Mouse (Mus musculus) thymus, postnatal 14 days (tissue): ENCODE results near the gene Cacna1s.

Experiments
- DNase-seq: peaks from one replicate; pipeline ENCODE4 v3.0.0; 2021

Cacna1s gene

GRCm38 (mm10) chr1:136051465-136051864, 1.1 kb upstream of the Cacna1s start:
- peak; percentile 30 for DNase-seq

- no peak for DNase-seq
These were observed 3.2 kb downstream of the Cacna1s start for GRCm38 (mm10) chr1:136055771-136056170.

- no peak for DNase-seq
These were observed 6.0 kb downstream of the Cacna1s start for GRCm38 (mm10) chr1:136058594-136058993.

- DNase-seq: peak; percentile 75
These were observed 8.7 kb downstream of the Cacna1s start for GRCm38 (mm10) chr1:136061041-136061789.

DNA sequence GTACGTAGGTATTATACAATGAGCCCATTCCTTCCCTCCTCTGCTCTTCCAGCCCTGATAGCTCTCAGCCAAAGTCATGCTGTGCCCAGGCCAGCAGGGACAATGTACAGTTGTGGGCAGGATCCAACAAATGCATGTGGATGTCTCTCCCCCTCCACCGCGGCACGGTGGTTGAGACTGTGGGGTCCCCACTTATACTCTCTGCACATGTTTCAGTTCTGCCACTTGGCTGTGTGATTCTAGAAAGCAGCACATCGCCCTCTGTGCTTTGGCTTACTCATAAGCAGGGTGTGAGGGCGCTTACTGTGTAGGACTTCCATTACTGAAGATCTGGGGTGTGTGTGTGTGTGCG, 9.2 kb downstream of the Cacna1s start:
- no peak for DNase-seq

DNA sequence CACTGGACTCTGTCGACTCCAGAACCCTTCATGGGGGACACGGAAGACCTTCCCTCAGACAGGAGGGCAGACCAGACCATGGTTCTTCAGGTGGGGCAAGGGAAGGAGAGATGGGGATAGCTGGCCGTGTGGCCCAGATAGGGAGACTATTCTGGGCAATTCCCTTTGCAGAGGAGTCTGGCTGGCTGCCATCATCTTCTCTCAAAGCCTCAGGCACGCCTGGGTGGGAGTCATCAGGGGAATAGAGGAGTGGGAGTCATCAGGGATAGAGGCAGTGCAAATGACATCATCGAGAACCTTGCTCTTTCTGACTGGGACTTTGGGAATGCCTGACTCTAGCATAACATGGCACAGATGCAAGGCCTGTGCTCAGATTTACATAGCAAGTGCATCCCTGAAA, 11.4 kb downstream of the Cacna1s start:
- no peak for DNase-seq

DNA sequence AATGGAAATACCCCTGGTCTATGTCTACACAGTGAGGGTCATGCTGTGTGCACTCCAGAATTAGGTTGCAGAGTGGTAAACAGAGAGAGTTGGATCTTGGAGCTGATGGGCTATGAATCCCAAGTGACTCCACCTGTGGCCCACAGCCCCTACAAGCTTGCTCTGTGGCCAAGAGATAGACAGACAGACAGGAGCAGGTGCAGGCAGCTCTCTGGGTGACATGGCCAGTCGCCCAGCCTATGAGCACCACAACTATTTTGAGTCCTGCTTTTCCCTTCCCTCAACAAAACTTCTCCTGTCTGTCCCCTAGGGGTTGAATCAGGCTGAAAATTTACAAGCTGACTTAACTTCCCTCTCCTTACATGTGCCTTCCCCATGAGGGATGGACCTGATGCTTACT, 14.1 kb downstream of the Cacna1s start:
- no peak for DNase-seq

DNA sequence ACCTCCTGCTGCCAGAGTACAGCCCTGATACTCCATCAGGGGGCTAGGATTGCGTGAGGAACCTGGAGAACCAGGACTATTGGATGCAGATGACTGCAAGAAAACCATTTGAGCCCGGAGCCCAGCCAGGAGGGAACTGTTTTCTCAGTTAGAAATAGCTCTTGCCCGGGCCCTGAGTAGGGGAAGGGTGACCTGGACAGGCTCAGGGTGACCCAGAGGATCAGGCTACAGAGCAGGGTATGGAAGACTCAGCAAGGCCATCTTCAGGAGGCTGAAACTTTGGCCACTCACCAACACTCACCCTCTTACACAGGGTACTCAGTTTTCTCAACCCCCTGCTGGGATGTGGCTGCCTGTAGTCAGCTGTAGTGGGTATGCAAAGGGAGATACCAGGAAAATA, 15.0 kb downstream of the Cacna1s start:
- no peak for DNase-seq

GRCm38 (mm10) chr1:136076086-136076485, 23.5 kb downstream of the Cacna1s start:
- peak; percentile 33 for DNase-seq

DNA sequence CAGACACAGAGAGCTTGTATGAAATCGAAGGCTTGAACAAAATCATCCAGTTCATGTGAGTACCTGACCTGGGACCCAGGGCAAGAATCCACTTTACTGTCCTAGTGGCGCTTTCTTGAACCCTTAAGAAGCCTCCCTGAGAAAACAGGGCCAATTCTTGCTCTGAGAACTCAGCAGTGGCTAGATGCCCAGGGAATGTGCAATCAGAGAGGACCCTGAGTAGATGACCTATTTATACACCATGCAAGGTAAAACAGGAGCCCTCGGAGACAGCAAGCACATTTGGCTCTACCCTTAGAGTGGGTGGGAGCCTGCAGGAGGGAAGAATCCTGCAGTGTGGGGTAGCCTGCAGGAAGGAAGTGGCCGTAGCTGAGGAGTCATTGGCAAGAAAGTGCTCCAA, 25.1 kb downstream of the Cacna1s start:
- no peak for DNase-seq

DNA sequence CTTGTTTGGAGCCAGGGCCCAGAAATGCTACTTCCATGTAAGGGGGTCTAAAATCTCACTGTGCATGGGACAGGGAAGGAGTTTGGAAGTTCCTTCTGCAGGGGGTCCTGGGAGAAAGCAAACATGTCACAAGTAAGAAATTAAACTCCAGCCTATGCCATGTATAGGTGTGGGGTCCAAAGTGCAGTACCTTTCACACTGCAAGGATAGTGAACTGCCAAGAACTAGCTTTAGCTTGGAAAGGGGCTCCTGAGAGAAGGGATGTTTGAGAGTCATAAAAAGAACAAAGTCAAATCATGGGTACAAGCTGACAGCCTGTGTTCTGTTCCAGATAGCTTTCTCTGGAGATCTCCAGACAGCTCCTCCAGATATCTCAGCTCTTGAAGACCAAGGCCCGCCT, 28.6 kb downstream of the Cacna1s start:
- DNase-seq: no peak

DNA sequence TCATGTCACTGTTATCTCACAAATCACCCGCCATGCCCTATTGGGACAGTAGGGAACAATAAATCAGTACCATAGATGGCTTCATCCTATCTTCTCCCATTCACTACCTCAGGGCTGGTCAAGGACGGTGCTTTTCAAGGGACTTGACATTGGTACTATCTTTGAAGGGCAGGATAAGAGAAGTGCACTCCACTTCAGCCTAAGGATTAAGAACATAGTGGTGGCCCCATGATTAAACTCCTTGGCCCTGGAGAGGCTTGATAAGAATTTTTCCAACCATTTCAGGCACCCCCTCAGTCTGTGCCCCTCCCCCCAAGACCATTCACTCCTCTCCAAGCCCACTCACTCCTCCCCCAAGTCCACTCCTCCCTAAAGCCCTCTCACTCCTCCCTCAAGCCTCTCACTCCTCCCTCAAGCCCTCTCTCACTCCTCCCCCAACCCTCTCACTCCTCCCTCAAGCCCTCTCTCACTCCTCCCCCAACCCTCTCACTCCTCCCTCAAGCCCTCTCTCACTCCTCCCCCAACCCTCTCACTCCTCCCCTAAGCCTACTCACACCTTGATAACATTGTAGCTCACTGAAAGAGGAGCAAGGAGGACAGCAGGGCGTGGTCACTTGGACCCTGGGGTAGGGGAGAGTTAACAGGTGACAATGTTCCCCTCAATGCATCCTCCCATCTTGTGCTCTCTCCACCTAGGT, 33.6 kb downstream of the Cacna1s start:
- DNase-seq: no peak

- DNase-seq: no peak
These were observed 37.0 kb downstream of the Cacna1s start for GRCm38 (mm10) chr1:136089368-136090165.

GRCm38 (mm10) chr1:136093726-136094125, 41.2 kb downstream of the Cacna1s start:
- DNase-seq: no peak

DNA sequence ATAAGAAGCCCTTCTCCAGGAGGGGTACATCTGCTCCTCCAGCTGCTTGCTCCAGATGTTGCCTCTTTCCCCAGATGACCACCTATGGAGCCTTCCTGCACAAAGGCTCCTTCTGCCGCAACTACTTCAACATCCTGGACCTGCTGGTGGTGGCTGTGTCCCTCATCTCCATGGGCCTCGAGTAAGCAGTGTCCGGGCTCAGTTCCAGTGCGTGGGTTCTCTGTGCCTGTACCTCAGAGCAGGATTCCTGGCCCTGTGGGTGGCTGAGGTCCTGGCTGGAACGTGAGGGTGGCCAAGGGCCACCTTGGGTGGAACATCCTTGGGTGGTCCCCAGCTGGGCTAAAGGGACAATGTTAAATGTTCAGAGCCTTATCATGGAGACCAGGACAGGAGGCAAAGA, 42.3 kb downstream of the Cacna1s start:
- no peak for DNase-seq

- no peak for DNase-seq
These were observed 49.5 kb downstream of the Cacna1s start for GRCm38 (mm10) chr1:136102094-136102493.

- no peak for DNase-seq
These were observed 50.0 kb downstream of the Cacna1s start for GRCm38 (mm10) chr1:136102551-136102950.

- DNase-seq: no peak
These were observed 50.4 kb downstream of the Cacna1s start for GRCm38 (mm10) chr1:136102981-136103380.

- no peak for DNase-seq
These were observed 51.1 kb downstream of the Cacna1s start for GRCm38 (mm10) chr1:136103696-136104095.

GRCm38 (mm10) chr1:136104741-136105140, 52.2 kb downstream of the Cacna1s start:
- DNase-seq: no peak

- no peak for DNase-seq
These were observed 56.9 kb downstream of the Cacna1s start for GRCm38 (mm10) chr1:136109464-136109863.

GRCm38 (mm10) chr1:136116183-136116582, 63.6 kb downstream of the Cacna1s start:
- peak; percentile 88 for DNase-seq

GRCm38 (mm10) chr1:136117069-136117468, 64.5 kb downstream of the Cacna1s start:
- DNase-seq: no peak

GRCm38 (mm10) chr1:136118875-136119274, 66.3 kb downstream of the Cacna1s start:
- peak; percentile 73 for DNase-seq
